Mouse (Mus musculus) thymus, adult 18-20 months (tissue): ENCODE measurements around the gene Hoxb9.

Experiments used
- DNase-seq, 2 experiments: peaks; one replicate each; pipeline ENCODE4 v3.0.0; 2022; ENCODE audit warnings: mixed read lengths in 2 of 2

Hoxb9 gene

DNA sequence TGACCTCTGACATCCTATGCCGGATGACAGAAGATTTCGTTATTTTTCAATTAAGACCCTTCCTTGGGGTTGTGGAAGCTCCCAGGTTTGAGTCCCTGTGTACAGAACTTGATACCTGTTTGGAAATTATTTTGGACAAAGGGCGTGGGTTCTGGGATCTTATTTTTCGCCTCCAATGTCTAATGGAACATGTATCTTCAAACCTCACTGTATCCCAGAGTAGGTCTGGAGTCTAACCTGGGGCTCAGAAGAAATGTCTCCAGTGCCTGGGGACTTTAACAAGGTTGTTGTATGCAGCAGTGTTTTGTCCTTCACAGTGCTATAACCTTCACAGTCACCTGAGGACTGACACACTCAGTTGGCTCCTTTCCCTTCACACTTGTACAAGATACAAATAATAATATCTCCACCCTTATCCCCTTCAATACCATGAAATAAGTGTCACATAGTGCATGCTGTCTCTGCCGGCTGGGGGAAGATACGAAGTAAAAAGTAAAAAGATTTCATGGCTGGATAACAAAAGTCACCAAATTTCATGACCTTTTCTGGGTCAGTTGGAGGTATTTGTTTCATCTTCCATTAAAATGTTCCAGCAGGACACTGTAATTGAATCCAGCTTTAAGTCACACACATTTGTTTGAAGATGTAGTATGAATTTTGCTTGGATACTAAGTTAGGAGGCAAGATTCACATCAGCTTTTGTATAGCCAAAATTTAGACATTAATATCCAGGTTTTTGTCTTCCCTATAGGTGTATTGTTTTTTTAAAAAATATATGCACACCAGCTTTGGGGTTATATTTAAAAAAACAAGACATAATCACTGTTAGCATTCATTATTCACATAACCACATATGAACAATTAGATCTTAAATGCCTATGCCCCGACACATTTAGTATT lies 4.0 kb upstream of the Hoxb9 start:
- DNase-seq: no peak

DNA sequence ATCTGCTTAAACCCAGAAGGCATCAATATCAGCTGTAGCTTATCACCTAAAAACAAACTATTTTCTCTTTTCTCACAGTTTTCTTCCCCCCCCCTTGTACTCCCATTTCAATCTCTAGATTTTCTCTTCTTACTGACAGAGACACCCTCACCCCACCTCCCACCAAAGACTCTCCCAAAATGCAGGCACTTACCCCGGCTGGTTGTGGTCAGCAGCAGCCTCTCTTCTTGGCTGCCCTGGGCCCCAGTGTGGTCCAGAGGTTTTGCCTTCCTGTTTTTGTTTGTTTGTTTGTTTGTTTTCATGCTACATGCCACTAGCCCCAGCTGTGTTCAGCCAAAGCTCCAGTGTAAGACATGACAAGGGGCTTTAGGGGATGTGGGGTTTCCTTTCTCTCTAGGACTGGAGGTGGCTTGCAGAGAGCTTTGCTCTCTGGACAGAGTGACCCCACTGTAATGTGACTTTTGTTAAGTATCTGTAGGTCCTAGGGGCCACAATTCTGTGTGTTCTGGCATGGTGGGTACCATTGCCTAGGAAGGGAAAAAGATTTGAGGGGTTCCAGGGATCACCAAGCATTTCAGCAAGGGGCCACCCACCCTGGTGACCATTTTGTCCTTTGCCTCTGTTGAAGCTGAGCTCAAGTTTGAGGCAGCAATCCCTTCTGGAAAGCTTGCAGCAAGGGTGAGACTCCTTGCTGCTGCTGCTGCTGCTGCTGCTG lies 3.1 kb upstream of the Hoxb9 start:
- no peak for DNase-seq

DNA sequence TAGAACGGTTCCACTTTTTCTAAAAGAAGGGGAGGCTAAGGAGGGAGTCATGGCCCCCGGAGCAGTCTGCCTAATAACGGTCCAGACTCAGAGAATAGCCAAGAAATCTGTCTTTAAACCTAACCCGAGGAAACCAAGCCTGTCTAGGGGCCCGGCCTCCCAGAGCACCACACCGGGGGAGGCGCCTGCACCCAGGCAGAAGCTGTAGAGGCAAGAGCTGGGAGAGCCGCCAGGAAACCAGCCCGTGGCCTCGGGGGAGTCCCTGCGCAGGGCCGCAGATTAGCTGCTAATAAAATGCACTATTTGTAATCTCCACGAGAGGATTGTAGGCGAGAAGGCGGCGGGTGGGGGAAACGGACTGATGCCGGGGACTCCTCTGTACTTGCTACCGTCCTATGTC lies 1.4 kb upstream of the Hoxb9 start:
- no peak for DNase-seq

DNA sequence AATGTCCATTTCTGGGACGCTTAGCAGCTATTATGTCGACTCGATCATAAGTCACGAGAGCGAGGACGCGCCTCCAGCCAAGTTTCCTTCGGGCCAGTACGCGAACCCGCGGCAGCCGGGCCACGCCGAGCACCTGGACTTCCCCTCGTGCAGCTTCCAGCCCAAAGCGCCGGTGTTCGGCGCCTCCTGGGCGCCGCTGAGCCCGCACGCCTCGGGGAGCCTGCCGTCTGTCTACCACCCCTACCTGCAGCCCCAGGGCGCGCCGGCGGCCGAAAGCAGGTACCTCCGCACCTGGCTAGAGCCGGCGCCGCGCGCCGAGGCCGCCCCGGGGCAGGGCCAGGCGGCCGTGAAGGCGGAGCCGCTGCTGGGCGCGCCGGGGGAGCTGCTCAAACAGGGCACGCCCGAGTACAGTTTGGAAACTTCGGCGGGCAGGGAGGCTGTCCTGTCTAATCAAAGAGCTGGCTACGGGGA lies 319 bp downstream of the Hoxb9 start:
- DNase-seq: no peak

DNA sequence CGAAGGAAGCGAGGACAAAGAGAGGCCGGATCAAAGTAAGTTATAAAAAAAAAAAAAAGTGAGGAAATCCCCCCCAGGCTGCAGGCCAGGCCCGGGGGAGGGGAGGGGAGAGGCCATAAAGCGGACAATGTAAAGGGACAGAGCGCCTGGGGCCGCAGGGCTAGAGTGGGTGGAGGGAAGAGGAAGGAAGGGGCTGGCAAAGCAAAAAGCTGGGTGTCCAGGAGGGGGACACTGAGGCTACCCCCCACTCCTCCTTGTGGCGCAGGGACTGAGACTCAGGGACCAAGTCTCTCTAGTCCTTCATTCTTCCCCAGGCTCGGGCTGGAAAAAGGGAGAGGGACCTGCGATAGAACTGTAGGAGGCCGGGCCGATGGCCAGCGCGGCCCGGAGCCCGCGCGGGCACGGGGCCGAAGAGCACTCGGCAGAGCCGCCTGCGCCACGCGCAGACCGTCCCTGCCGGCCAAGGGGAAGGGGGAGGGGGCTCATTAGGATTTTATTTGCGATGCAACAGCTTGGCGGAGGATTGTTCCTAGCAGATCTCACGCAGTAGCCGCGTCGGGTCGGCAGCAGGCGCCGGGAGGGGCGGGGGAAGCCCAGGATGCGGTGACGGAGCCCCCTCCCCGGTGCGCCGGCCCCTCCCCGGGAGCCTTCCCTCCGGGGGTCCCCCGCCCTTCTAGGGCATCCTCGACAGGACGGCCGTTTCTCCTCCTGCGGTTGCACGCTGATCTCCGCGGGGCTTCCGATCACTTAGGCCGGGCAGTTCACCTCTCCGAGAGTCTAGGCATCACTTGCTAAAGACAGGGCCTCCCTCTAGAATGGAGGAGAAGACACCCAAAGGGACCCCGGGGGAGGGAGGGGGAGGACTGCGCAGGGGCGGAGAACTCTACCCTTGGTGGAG lies 1.0 kb downstream of the Hoxb9 start:
- DNase-seq: no peak

DNA sequence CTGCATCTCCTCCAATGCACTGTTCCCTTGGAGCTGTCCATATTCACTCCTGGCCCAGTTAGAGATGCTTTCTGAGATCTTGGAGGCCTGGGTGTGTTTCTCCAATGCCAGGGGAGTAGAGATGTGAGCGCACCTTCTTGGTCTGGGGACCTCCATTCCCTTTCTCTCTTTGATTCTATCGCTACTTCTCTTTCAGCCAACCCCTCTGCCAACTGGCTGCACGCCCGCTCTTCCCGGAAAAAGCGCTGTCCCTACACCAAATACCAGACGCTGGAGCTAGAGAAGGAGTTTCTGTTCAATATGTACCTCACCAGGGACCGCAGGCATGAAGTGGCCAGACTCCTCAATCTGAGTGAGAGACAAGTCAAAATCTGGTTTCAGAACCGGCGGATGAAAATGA lies 3.2 kb downstream of the Hoxb9 start:
- no peak for DNase-seq

DNA sequence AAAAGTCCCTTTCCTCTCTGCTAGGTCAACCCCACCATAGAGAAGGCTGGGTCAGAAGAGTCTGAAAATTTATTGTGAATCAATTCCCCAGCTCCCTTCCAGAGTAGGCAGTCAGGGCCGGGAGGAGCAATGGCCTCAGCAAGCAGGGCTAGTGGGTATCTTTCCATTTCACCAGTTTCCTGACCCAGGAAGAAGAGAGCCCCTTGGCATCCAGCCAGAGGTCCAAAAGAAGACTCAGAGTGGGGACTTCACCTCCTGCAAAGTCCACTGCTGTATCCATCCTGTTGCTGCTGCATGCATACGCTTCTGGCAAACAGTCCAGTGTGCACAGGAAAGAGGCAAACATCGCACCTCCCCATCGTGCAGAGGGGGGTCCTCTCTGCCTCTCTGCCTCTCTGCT lies 4.6 kb downstream of the Hoxb9 start:
- no peak for DNase-seq

DNA sequence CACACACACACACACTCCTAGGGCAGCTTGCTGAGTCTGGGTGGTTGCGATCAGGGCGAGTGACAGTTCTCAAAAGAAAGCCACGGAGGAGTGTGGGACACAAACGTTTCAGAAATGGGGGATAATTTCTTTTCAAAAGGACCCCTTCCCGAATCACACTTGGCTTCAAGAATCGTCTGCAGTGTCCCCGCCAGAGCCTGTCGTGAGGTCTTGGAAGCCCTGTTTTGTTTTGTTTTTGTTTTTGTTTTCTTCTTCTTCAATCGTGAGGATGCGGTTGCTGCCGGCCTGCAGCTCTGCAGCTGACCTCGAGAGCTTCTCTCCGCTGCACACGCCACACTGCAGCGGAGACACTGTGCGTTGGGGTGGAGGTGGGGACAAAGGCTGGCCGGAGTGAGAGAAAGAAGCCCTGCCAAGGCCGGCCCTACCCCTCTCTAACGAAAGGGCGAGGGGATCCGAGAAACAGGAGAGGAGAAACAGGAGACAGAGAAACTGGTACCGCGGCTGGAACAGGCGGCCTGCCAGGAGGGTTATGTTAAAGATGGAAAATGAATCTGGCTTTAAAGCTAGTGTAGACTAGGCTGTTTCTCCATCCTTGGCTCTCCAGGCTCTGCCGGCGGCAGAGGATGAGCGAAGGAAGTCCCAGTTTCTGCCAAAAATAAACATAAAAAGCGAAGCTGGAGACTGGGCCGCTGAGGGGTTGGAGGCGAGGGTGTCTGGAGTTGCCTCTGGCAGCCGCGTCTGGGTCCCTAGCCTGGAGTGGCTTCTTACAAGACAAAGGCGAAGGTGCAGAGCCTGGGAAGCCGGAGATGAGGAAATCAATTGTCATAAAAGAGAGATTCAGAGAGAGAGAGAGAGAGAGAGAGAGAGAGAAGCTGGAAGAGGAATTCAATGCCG lies 6.1 kb downstream of the Hoxb9 start:
- DNase-seq: no peak

DNA sequence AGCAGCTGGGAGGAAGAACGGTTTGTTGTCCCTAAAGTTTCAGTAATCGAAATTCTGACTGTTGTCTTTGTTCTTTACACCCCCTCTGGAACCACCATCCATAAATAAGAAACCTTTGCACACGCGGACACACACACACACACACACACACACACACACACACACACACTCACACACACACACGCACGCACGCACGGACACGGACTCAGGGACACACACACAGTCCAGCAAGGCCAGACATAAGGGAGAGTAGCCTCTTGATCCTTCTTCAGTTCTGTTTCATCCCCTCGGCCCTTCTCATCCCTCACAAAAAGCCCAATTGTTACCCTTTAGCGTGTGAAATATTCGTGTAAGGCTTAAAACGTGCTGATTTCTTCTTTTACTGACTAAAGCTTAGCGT lies 7.1 kb downstream of the Hoxb9 start:
- no peak for DNase-seq

DNA sequence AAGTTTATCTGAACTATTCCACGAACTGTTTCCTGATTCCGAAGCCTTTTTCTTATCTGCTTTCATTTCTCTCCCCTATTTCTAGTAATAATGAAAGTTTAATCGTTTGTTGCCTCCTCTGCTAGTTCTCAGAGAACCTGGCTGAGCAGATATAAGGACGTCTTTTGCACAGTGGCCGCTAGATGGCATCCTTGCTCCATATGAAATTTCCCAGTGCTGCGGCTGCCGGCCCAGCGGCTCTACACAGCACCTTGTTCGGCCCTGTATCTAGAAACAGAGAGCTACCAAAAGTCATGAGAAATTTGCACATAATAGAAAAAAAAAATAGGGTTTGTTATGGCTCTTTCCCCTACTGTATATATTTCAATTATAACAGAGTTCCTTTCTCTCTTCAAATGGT lies 7.5 kb downstream of the Hoxb9 start:
- peak; percentile 36 to 42 for DNase-seq

DNA sequence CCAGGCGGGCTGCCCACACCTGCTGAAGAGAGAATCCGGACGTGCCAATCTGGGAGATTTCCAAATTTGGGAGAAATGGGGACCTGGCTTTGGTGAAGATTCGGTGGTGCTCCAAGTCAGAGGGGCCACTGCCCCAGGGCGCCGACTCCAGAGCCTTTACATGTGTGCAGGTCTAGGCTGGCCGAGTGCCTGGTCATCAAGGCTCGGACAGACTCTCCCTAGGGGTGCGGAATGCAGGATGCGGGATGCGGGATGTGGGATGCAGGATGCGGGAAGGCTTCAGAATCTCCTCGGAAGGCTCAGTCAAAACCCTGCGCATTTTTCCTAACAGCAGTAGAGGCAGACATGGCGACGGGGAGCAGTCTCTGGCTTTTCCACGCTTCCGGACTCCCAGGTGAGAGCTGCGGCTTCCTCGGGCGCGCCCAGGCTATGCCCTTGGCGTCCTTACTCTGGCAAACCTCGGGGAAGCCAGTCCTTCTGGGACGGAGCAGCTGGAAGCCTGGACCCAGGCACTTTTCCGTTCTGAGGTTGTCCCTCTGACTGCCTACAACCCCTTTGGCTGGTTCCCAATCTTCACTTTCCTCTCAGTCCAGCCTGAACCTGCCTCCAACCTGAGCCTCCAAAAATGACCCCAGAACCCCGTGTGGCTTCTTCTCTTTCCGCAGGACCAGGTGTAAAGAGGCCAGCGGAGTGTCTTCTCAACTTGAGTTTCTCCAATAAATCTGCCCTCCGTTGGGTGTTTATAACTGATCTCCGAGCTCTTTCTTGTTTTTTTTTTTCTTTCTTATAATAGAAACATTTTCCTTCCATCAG lies 8.4 kb downstream of the Hoxb9 start:
- no peak for DNase-seq

DNA sequence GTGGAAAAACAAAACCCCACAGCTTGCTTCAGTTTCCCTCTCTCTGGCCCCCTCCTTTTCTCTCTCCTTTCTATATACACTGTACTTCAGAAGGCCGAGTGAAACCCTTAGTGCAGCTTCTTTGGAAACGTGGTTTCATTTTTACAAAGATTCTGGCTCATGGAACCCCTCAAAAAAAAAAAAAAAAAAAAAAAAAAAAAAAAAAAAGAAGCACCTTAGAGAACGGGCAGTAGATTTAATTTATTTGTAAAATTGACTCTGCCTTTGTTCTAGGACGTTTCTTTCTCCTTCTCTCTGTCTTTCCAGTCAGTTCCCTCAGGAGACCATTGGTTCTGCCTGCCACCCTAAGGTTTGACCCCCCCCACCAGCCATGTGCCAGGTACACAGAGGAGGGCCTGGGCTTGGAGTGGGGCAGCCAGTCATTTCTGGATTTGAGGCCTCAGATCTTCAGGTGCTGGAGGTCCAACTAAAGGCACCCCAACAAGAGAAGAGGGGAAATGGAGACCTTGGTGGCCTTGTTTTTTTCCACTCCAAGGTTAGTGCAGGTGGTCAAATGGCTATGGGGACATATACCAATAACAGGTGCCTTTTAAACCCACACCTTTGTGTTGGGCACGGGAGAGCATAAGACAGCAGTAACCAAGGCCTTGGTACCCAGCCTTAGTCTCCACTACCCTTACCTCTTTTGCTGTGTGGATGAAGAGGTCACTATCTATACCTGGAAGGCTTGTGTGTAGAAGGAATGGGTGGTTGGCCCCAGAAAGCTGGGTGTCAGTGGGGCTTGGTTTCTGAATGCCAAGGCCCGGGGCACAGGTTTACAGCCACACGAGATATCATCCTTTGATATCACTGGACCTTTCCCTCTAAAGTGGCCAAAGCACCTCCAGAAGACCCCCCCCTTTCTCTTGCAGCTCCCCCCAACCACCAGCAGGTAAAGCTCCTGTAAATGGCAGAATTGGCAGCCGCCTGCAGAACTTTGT lies 9.4 kb downstream of the Hoxb9 start:
- DNase-seq: no peak

DNA sequence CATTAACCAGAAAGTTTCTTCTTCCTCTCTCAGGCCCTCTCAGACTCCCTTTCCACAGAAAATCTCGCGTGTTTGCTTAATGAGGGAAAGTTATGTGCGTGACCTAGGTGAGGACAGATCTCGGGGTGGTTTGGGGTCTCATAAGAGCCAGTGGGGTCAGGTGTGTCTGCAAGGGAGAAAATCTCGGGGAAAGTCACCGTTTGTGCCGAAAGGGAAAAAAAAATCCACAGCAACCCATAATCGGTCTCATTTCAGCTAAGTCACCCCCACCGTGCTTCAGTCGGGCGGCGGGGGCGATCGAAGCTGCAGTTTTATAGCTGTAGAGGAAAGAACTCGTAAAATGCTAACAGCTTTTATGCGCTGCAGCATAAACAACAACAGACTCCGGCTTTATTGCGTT lies 10.1 kb downstream of the Hoxb9 start:
- no peak for DNase-seq

DNA sequence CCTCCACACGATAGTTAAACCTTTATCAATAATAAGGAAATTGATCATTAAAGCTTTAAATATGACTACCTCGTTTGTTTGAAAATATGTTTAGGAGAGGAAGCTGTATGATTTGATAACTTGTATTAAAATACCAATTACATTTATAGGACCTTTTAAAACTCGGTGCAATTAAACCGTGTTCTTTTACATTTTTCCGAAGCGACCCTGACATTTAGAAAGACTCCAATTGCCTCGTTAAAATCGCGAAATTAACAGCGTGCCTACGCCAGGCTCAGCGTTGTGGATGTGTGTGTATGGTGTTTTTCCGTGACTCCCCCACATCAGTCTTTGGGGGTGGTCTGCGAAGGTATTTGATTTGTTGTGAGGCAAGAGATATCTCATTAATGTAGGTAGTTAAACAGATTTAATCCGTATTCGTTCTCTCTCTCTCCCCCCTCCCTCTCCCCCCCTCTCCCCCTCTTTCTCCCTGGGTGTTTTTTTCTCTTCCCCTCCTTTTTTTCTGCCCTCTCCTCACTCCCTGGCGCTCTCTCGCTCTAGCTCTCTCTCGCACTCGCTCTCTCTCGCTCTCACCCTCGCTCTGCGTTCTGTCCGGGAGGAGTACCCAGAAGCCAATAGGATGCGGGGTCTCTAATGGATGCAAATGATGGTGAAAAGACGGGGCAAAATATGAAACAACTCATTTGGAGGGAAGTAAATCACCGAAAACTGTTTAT lies 10.8 kb downstream of the Hoxb9 start, which contains the start of gene Hoxb8:
TSS of gene Hoxb8 (plus strand) at position 51 of the 716 bp plus-strand sequence.
- no peak for DNase-seq

DNA sequence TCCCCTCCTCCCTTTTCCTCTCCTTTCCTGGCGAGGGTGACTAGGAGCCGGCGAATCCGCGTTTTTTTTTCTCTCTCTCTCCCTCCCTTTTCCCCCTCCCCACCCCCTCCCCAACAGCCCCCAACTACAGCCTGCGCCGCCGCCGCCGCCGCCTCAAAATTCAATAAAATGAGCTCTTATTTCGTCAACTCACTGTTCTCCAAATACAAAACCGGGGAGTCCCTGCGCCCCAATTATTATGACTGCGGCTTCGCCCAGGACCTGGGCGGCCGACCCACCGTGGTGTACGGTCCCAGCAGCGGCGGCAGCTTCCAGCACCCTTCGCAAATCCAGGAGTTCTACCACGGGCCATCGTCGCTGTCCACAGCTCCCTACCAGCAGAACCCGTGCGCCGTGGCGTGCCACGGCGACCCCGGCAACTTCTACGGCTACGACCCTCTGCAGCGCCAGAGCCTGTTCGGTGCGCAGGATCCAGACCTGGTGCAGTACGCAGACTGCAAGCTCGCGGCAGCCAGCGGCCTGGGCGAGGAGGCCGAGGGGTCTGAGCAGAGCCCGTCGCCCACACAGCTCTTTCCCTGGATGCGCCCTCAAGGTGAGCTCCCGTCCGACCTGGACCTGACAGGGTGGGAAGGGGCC lies 11.7 kb downstream of the Hoxb9 start:
- no peak for DNase-seq

DNA sequence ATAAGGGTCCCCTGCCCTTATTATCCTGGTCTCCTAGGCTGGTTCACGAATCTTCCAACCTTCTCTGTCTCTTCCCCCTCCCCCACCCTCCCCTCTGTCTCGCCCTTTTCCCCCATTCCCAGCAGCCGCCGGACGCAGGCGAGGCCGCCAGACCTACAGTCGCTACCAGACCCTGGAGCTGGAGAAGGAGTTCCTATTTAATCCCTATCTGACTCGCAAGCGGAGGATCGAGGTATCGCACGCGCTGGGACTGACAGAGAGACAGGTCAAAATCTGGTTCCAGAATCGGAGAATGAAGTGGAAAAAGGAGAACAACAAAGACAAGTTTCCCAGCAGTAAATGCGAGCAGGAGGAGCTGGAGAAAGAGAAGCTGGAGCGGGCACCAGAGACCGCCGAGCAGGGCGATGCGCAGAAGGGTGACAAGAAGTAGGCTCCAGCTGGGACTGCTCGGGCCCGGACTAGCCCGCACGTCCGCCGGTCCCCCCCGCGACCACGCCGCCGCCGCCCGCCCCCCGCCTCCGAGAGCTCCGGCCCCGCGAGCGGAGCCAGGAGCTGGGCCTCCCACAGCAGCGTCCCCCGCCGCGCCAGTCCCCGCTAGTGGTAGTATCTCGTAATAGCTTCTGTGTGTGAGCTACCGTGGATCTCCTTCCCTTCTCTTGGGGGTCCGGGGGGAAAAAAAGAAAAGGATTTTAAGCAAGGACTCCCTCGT lies 12.9 kb downstream of the Hoxb9 start:
- DNase-seq: no peak

DNA sequence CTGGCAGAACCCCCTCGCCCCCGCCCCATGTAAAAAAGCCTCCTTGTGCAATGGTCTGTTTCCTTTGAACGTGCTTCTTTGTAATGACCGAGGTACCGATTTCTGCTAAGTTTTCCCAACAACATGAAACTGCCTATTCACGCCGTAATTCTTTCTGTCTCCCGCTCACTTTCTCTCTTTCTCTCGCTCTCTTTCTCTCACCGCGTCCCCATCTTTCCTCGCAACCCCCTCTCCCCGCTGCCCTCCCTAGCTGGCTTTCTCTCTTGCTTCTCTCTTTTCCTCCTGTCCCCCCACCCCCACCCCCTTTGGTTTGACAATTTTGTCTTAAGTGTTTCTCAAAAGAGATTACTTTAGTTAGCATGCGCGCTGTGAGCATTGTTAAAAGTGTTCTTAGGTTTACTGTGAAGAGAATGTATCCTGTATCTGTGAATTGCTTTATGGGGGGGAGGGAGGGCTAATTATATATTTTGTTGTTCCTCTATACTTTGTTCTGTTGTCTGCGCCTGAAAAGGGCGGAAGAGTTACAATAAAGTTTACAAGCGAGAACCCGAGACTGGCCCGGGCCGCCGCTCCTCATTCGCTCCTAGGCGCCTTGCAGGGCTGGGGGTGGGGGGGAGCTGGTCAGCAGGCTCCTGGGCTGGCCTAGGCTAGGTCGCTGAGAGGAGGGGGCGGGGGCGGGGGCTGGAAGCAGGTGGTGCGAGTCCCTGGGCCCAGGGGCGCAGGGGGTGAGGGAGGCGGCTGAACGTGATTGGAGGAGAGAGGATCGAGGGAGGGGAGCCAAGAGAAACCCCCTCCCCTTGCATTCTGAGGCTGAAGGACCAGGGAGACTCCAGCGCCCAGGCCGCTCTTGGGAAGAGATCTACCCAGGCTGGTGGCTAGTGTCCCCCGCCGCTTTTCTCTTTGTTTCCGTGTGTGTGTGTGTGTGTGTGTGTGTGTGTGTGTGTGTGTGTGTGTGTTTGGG lies 13.8 kb downstream of the Hoxb9 start:
- DNase-seq: no peak
